Mouse (Mus musculus) myocyte (in vitro differentiated cells): ENCODE data around the gene Pamr1. TPM values are rescaled to one million over a fixed set of nuclear protein-coding genes. Genes with fewer than 3 reads are reported as not detected.

Experiments used
- H3K27me3 ChIP-seq: one replicate; pipeline ENCODE4 v1.6.1; 2011; ENCODE audit not compliant: control insufficient read depth, insufficient read depth, insufficient read length
- H3K36me3 ChIP-seq: one replicate; pipeline ENCODE4 v1.6.1; 2011; ENCODE audit not compliant: control insufficient read depth, insufficient read depth
- H3K4me2 ChIP-seq: one replicate; pipeline ENCODE4 v1.6.1; 2011; ENCODE audit warnings: low read depth, control low read depth
- H3K4me3 ChIP-seq: one replicate; pipeline ENCODE4 v1.5.1; 2011; ENCODE audit warnings: mild to moderate bottlenecking, control low read depth, moderate library complexity
- H3K79me2 ChIP-seq: one replicate; pipeline ENCODE4 v1.6.1; 2011; ENCODE audit not compliant: control insufficient read depth, insufficient read depth
- H3ac ChIP-seq: one replicate; pipeline ENCODE4 v1.6.1; 2011; ENCODE audit not compliant: control insufficient read depth, insufficient read length
- CEBPB ChIP-seq: IDR thresholded peaks from 2 replicates; pipeline ENCODE4 v1.6.1; 2011; ENCODE audit warnings: mild to moderate bottlenecking, moderate library complexity; ENCODE audit not compliant: poor library complexity, insufficient read depth, severe bottlenecking
- E2F4 ChIP-seq: IDR thresholded peaks from one replicate; pipeline ENCODE4 v1.6.1; 2011; ENCODE audit warnings: mild to moderate bottlenecking, control low read depth, moderate library complexity; ENCODE audit not compliant: insufficient read depth
- MAX ChIP-seq: IDR thresholded peaks from one replicate; pipeline ENCODE4 v1.6.1; 2011; ENCODE audit warnings: low read depth, mild to moderate bottlenecking, control low read depth
- MYOD1 ChIP-seq, 3 experiments: IDR thresholded peaks; one replicate each; pipeline ENCODE4 v1.6.1; 2011; ENCODE audit warnings: control low read depth in 2 of 3, low read depth in 2 of 3, mild to moderate bottlenecking in 2 of 3, moderate library complexity in 1 of 3; ENCODE audit not compliant: insufficient read length in 2 of 3, control insufficient read depth in 1 of 3
- MYOG ChIP-seq, 3 experiments: IDR thresholded peaks; one replicate each; pipeline ENCODE4 v1.6.1; 2011; ENCODE audit warnings: control low read depth in 2 of 3, low read depth in 2 of 3, mild to moderate bottlenecking in 2 of 3; ENCODE audit not compliant: insufficient read length in 2 of 3, control insufficient read depth in 1 of 3, insufficient read depth in 1 of 3
- POLR2A ChIP-seq: IDR thresholded peaks from one replicate; pipeline ENCODE4 v1.6.1; 2011; ENCODE audit warnings: low read depth, mild to moderate bottlenecking, control low read depth, moderate library complexity; ENCODE audit not compliant: insufficient read length
- POLR2AphosphoS2 ChIP-seq: IDR thresholded peaks from one replicate; pipeline ENCODE4 v1.6.1; 2011; ENCODE audit warnings: low read depth, control low read depth; ENCODE audit not compliant: insufficient read length
- REST ChIP-seq: IDR thresholded peaks from one replicate; pipeline ENCODE4 v1.6.1; 2011; ENCODE audit warnings: mild to moderate bottlenecking, control low read depth, moderate library complexity; ENCODE audit not compliant: insufficient read depth, insufficient read length
- SRF ChIP-seq: IDR thresholded peaks from one replicate; pipeline ENCODE4 v1.6.1; 2011; ENCODE audit warnings: low read depth; ENCODE audit not compliant: control insufficient read depth, insufficient read length
- TCF12 ChIP-seq: IDR thresholded peaks from one replicate; pipeline ENCODE4 v1.6.1; 2011; ENCODE audit warnings: mild to moderate bottlenecking, control low read depth; ENCODE audit not compliant: poor library complexity, insufficient read depth, severe bottlenecking
- TCF3 ChIP-seq: IDR thresholded peaks from one replicate; pipeline ENCODE4 v1.6.1; 2011; ENCODE audit warnings: low read depth, control low read depth; ENCODE audit not compliant: insufficient read length
- USF1 ChIP-seq: IDR thresholded peaks from one replicate; pipeline ENCODE4 v1.6.1; 2011; ENCODE audit warnings: low read depth, mild to moderate bottlenecking, control low read depth, moderate library complexity
- polyA plus RNA-seq: library from polyadenylated mRNA; unstranded; fragments of >200 nt; fragmentation: generic; extraction: Trizol; gene quantifications from one replicate; pipeline ENCODE4 v1.2.1, GENCODE M21; 2012; ENCODE audit warnings: missing spikeins

Gene Pamr1
- polyA plus RNA-seq, 1 experiment: not detected

DNA sequence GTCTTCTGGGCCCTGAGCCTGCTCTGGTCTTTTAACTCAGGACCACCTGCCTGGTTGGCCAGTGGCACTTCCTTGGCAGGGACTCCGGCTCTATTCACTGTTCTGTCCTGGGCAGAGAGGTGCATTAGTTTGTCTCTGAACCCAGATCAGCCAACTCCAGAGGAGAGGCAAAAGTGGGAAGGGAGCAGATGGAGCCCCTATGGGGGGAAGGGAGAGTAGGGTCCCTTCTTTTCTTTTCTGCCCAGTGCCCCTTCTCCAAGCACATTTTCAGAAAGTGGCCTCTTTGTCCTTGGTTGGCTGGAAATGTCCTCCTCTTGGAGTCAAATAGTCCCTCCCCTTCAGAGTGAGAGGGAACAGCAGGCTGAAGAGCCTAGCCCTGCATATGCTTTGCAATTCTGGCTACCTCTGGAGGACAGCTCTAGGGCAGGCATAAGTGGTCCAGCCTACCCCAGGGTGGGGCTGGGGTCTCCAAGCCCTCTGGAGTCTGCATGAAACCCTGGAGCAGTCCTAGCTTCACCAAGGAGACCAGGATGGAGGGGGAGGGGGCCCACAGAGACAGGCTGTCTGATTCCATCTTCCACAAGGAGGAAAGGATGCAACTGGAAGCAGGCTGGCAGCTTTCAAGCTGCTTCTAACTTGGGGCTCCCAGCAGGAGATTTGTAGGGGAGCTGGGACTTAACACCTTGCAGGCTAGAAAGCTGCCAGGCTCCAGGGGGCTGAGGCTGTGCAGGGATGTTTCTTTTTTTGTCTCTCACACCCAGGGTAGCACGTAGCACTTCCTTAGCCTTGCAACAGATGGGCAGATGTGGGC, 49.3 kb downstream of the Pamr1 start:
- Histone ChIP-seq H3K4me2 (no peak overlapping the region), H3K27me3 (peaks cover 6% of the 10 kb centered on the region), H3K36me3 (no peaks in the 10 kb centered on the region), H3ac (no peak overlapping the region), H3K79me2 (no peaks in the 10 kb centered on the region), H3K4me3 (no peak overlapping the region)
- TF ChIP-seq MYOG (IDR thresholded peaks at IDR 0.05; ENCODE audit: control insufficient read depth in 1 of 3, insufficient read depth in 1 of 3, insufficient read length in 2 of 3, low read depth in 2 of 3): no peak
- no peak for TF ChIP-seq USF1
- no peak for TF ChIP-seq POLR2A
- no peak for TF ChIP-seq TCF3
- no peak for TF ChIP-seq SRF
- TF ChIP-seq MAX: no peak
- TF ChIP-seq MYOD1 (IDR thresholded peaks at IDR 0.05; ENCODE audit: control insufficient read depth in 1 of 3, insufficient read length in 2 of 3, low read depth in 2 of 3): no peak
- no peak for TF ChIP-seq CEBPB
- no peak for TF ChIP-seq E2F4
- TF ChIP-seq TCF12: no peak
- TF ChIP-seq REST: no peak
- TF ChIP-seq POLR2AphosphoS2: no peak

DNA sequence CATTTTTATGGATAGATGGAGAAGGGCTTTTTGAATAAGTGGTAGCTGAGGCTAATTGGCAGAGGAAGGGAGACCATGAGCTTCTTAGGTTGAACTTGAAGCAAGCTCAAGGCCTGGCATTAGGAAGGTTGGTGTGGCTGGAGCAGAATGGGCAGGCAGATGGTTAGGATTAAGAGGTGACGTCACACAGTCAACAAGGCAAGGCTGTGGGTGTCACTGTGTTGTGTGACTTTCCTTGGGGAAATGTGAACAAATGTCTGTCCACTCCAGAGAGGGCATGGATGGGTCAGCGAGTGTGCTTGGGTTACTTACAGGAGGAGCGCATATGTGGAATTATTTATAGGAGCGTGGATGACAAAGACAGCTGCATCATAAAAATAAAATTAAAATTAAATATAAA, 50.7 kb downstream of the Pamr1 start:
- Histone ChIP-seq H3K79me2 (no peaks in the 10 kb centered on the region), H3K4me2 (no peak overlapping the region), H3K27me3 (no peaks in the 10 kb centered on the region), H3ac (no peak overlapping the region), H3K36me3 (no peaks in the 10 kb centered on the region), H3K4me3 (no peak overlapping the region)
- TF ChIP-seq MAX (no peak), TCF12 (no peak), MYOD1 (IDR thresholded peaks at IDR 0.05; ENCODE audit: control insufficient read depth in 1 of 3, insufficient read length in 2 of 3, low read depth in 2 of 3) (no peak), MYOG (IDR thresholded peaks at IDR 0.05; ENCODE audit: control insufficient read depth in 1 of 3, insufficient read depth in 1 of 3, insufficient read length in 2 of 3, low read depth in 2 of 3) (no peak), USF1 (no peak), SRF (no peak), POLR2AphosphoS2 (no peak), REST (no peak)

DNA sequence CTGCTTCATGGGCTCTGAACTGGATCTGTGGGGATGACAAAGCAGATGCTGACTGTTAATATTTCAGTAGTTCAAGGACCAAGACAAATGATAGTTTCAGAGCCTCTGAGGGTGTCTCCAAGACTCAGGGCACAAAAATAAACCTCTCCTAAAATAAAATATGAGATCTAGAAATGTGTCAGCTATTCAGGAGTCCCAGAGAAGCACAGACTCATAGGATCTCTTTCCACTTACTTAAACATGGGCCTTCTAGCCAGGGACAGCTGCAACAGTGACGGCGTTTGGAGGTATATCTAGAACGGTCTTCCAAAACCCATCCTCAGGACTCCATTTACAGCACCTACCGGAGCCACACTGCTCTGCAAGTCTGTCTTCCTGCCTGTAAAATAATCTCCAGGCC, 60.7 kb downstream of the Pamr1 start:
- Histone ChIP-seq H3K27me3 (peaks cover 7% of the 10 kb centered on the region), H3ac (no peak overlapping the region), H3K79me2 (no peaks in the 10 kb centered on the region), H3K4me2 (no peak overlapping the region), H3K4me3 (no peak overlapping the region), H3K36me3 (no peaks in the 10 kb centered on the region)
- TF ChIP-seq E2F4 (no peak), POLR2A (no peak), USF1 (no peak), POLR2AphosphoS2 (no peak), MYOD1 (IDR thresholded peaks at IDR 0.05; ENCODE audit: control insufficient read depth in 1 of 3, insufficient read length in 2 of 3, low read depth in 2 of 3) (no peak), MAX (no peak), SRF (no peak), REST (no peak), MYOG (IDR thresholded peaks at IDR 0.05; ENCODE audit: control insufficient read depth in 1 of 3, insufficient read depth in 1 of 3, insufficient read length in 2 of 3, low read depth in 2 of 3) (no peak), TCF12 (no peak), CEBPB (no peak), TCF3 (no peak)

DNA sequence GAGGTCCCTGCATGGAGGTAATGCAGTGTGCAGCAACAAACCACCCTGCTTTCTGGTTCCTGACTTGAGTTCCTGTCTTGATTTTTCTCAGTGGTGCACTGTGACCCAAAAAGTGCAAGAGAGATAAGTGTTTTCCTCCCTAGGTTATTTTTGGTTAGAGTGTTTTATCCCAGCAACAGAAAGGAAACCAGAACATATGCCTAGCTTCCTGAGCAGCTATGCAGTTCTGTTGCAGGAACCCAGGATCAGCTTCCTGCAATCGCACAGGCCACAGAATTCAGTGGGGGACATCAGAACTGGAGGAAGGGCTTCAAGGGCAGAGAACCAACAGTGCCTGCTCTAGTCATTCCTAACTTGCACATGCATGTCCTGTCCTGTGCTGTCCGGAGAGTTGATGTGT, 66.8 kb downstream of the Pamr1 start:
- Histone ChIP-seq H3K4me2 (no peak overlapping the region), H3ac (no peak overlapping the region), H3K79me2 (no peaks in the 10 kb centered on the region), H3K27me3 (peaks cover 18% of the 10 kb centered on the region), H3K4me3 (no peak overlapping the region), H3K36me3 (no peaks in the 10 kb centered on the region)
- TF ChIP-seq E2F4 (no peak), POLR2AphosphoS2 (no peak), MYOD1 (IDR thresholded peaks at IDR 0.05; ENCODE audit: control insufficient read depth in 1 of 3, insufficient read length in 2 of 3, low read depth in 2 of 3) (no peak), POLR2A (no peak), MAX (no peak)
